Mouse (Mus musculus) lung, embryonic 15.5 days (tissue): ENCODE measurements around the gene Myo9b. TPM values are rescaled to one million over a fixed set of nuclear protein-coding genes. Genes with fewer than 3 reads are reported as not detected.
A peak's percentile ranks its signal among the peaks of the same experiment; 100 is the strongest.

Experiments used
- ATAC-seq: fragments of 200-750 bp; cut with Nextera tagmentation; 2 replicates; pipeline ENCODE4 v1.8.0; 2017; ENCODE audit warnings: moderate number of reproducible peaks, borderline replicate concordance; ENCODE audit not compliant: low FRiP score, low TSS enrichment; ENCODE audit errors: extremely low read depth
- H3K27ac ChIP-seq: fragments of 300-500 bp; sonication (generic); 2 replicates; pipeline ENCODE4 v1.5.1; 2015; ENCODE audit warnings: moderate library complexity, mild to moderate bottlenecking, inconsistent platforms
- H3K27me3 ChIP-seq: fragments of 300-500 bp; sonication (generic); 2 replicates; pipeline ENCODE4 v1.6.1; 2015; ENCODE audit warnings: inconsistent platforms
- H3K36me3 ChIP-seq: fragments of 300-500 bp; sonication (generic); 2 replicates; pipeline ENCODE4 v1.6.1; 2015; ENCODE audit warnings: inconsistent platforms
- H3K4me1 ChIP-seq: fragments of 300-500 bp; sonication (generic); 2 replicates; pipeline ENCODE4 v1.6.1; 2015; ENCODE audit warnings: inconsistent platforms
- H3K4me2 ChIP-seq: fragments of 300-500 bp; sonication (generic); 2 replicates; pipeline ENCODE4 v1.6.1; 2015; ENCODE audit warnings: inconsistent platforms, mild to moderate bottlenecking, moderate library complexity
- H3K4me3 ChIP-seq: fragments of 300-500 bp; sonication (generic); 2 replicates; pipeline ENCODE4 v1.5.1; 2015; ENCODE audit warnings: mild to moderate bottlenecking, inconsistent platforms
- H3K9ac ChIP-seq: fragments of 300-500 bp; sonication (generic); 2 replicates; pipeline ENCODE4 v1.6.1; 2015; ENCODE audit warnings: inconsistent platforms
- H3K9me3 ChIP-seq: fragments of 300-500 bp; sonication (generic); 2 replicates; pipeline ENCODE4 v1.6.1; 2016; ENCODE audit warnings: inconsistent platforms
- WGBS: fragments of 180-500 bp; shearing (Covaris S2); methylation state at CpG from one replicate; pipeline ENCODE4 v1.1.7; 2015; 5-methylcytosine and 5-hydroxymethylcytosine counted together
- polyA plus RNA-seq: library from polyadenylated mRNA; unstranded; fragments of >200 nt; fragmentation: Nextera tagmentation; extraction: Ambion mirVana; gene quantifications from 2 replicates; pipeline ENCODE4 v1.2.1, GENCODE M21; 2015

The Myo9b gene
- polyA plus RNA-seq, 1 experiment from 2014 or later = 18.5 TPM

DNA sequence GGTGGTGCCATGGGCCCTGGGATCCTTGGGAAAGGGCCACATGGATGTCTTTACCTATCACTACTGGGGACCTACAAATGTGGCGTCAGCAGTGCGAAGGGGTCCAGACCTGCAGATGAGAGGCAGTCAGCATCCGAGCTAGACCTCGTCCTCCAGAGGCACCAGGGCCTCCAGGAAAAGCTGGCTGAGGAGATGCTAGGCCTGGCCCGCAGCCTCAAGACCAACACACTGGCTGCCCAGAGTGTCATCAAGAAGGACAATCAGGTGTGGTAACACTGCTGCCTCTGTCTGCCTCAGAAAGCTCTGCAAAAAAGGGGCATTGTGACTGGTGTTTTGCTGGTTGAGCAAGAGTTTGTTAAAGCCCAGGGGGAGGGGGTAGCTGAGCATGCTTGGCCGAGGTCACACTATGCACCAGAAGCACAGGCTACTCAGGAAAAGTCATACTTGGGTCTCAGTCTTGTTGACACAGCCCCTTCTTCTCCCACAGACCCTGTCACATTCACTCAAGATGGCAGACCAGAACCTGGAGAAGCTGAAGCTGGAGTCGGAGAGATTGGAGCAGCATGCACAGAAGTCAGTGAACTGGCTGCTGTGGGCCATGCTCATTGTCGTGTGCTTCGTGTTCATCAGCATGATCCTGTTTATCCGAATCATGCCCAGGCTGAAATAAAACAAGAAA is 96.7 kb downstream of the Myo9b start:
- WGBS = 90% methylated on average over 10 of the region's 10 CpGs
- Histone ChIP-seq H3K27me3 (no peaks in the 10 kb centered on the region), H3K36me3 (peaks cover 17% of the 10 kb centered on the region), H3K9ac (no peak overlapping the region), H3K4me2 (no peak overlapping the region), H3K4me1 (peaks cover 24% of the 10 kb centered on the region), H3K4me3 (no peak overlapping the region), H3K27ac (no peak overlapping the region), H3K9me3 (no peaks in the 10 kb centered on the region)
- ATAC-seq = no peak

DNA sequence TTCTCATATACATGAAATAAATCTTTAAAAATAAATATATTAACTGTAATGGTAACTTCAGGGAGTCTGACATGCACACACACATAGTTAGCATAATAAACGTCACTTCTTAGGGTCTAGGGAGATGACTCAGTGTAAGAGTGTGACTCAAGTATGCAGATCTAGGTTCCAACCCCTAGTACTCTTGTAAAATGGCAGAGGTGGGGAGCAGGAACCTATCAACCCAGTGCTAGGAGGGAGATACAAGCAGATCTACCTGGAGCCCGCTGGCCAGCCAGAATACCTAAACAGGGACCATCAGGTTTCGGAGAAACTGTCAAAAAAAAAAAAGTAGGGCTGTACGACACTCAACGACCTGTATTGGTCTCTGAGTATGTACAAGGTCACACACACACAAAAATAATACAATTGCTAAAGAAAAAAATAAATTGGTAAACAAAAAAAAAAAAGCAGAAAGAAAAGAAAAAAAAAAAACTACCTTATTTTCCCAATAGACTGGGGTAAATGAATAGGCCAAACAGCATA is 98.3 kb downstream of the Myo9b start:
- Histone ChIP-seq H3K27me3 (no peaks in the 10 kb centered on the region), H3K9ac (no peak overlapping the region), H3K4me1 (peaks cover 36% of the 10 kb centered on the region), H3K36me3 (peaks cover 32% of the 10 kb centered on the region), H3K9me3 (no peaks in the 10 kb centered on the region), H3K4me2 (peak overlapping the region; percentile 56), H3K27ac (0 out of 2 replicates have a peak overlapping the region, but pooled peaks have one; percentile 39), H3K4me3 (peak overlapping the region; percentile 73)
- WGBS = 14% methylated on average over 5 of the region's 5 CpGs
- ATAC-seq = no peak

DNA sequence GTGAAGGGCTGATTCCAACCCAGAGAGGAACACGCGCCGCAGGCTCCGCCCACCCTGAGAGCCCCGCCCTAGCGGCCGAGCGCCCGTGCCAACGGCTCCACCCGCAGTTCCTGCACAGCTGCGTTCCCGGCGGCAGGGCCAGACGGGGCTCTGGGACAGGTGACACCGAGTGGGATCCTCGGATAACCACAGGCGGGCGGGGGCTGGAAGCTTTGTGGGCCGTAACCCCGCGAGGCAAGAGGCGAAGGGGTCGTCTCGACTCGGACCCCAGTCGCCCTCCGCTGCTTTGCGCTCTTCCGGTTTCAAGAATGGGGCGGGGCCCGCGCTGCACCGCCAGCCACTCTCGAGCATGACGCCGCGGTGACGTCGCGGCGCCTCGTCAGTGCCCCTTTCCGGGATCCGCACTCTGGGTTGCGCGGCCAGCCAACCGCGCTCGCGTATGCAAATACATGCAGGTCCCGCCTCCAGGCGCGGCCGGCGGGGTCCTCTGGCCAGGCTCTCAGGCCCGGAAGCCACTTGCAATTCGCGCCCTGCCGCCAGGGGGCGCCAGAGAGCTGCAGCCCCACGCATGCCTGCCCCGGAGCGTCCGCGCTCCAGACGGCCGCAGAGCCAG is 98.8 kb downstream of the Myo9b start, which contains the start of gene Ocel1:
TSS of gene Ocel1 (plus strand) at position 63 of the 613 bp plus-strand sequence.
- under 1% methylated on average over 68 of the region's 68 CpGs for WGBS
- no peaks in the 10 kb centered on the region for H3K9me3 ChIP-seq
- peak within 1 kb of the TSS; percentile 80 for H3K27ac ChIP-seq
- ATAC-seq = peak; percentile 86
- no peaks in the 10 kb centered on the region for H3K27me3 ChIP-seq
- peaks cover 39% of the 10 kb centered on the region for H3K4me1 ChIP-seq
- peak within 1 kb of the TSS; percentile 50 for H3K9ac ChIP-seq
- peak within 1 kb of the TSS; percentile 56 for H3K4me2 ChIP-seq
- peaks cover 32% of the 10 kb centered on the region for H3K36me3 ChIP-seq
- peak within 1 kb of the TSS; percentile 73 for H3K4me3 ChIP-seq

DNA sequence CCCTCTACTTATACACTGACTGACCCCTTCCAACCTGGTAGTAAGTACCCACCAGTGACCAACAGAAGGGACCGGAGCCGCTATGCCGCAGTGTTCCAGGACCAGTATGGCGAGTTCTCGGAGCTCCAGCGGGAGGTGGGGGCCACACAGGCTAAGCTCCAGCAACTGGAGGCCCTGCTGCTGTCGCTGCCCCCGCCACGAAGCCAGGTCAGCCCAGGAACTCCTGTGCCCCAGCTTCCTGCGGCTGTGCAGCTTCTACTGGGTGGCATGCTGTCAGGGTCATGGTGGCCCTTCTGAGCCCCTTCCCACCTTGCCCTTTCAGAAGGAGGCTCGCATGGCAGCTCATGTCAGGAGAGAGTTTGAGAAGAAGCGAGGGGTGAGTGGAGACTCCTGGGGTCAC is 99.9 kb downstream of the Myo9b start:
- peaks cover 44% of the 10 kb centered on the region for H3K4me1 ChIP-seq
- no peak overlapping the region; the same call in 1 of the 2 replicates for H3K27ac ChIP-seq
- peaks cover 38% of the 10 kb centered on the region for H3K36me3 ChIP-seq

DNA sequence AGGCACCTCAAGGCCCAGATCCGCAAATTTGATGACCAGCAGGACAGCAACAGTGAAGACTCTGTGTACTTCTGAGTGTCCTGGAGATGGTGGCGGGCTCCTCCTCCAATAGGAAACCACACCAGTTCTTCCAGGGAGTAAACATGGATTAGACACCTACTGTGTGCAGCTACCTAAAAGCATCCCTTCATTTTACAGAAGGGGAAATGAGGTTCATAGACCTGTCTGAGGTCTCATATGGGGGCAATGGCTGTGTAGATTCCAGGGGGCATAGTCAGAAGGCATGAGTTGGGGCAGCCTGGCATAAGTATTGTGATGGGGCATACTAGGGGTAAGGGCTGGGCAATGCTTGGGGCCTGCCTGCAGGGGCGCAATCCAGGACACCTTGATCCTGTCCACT is 100.5 kb downstream of the Myo9b start:
- 84% methylated on average over 3 of the region's 3 CpGs for WGBS
- no peaks in the 10 kb centered on the region for H3K27me3 ChIP-seq
- H3K36me3 ChIP-seq = peaks cover 44% of the 10 kb centered on the region
- ATAC-seq = no peak
- H3K4me3 ChIP-seq = no peak overlapping the region
- no peaks in the 10 kb centered on the region for H3K9me3 ChIP-seq
- H3K4me1 ChIP-seq = peaks cover 38% of the 10 kb centered on the region
- H3K27ac ChIP-seq = no peak overlapping the region; the same call in 1 of the 2 replicates
- H3K9ac ChIP-seq = no peak overlapping the region
- no peak overlapping the region for H3K4me2 ChIP-seq

More for the DNA sequence above, 99.9 kb downstream of the Myo9b start:
- Histone ChIP-seq H3K9ac (no peak overlapping the region), H3K4me3 (no peak overlapping the region), H3K9me3 (no peaks in the 10 kb centered on the region), H3K4me2 (no peak overlapping the region), H3K27me3 (no peaks in the 10 kb centered on the region)
- ATAC-seq = no peak
- WGBS = 84% methylated on average over 12 of the region's 12 CpGs

DNA sequence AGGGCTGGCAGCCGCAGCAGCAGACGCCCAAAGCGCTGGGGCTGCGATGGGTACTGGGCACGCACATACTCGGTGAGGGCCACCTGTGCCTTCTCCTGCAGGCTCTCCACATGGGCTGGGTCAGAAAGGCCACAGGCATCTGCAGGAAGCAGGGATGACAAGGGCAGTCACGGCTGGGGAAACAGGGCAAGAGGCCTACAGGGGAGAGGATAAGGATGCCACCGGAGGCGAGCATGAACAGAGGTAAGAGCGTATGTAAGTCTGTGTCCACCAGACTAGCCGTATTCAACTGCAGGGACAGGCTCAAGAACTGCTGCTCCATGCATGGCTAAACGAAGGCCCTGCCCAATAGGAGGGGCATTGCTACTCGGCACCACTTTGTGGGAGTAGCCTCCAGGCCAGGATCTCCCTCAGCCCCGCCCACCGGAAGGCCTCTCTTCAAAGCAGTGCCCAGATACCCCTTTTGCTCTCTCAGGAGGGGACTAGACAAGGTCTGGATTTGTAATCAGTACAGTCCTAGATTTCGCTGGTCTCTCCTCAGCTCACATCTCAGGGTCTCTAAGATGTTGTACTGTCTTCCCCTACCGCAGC is 102.2 kb downstream of the Myo9b start:
- peaks cover 43% of the 10 kb centered on the region for H3K36me3 ChIP-seq
- no peak overlapping the region for H3K27ac ChIP-seq
- H3K27me3 ChIP-seq = no peaks in the 10 kb centered on the region
- no peak overlapping the region for H3K9ac ChIP-seq
- H3K9me3 ChIP-seq = no peaks in the 10 kb centered on the region
- ATAC-seq = no peak
- WGBS = 81% methylated on average over 17 of the region's 17 CpGs
- peaks cover 48% of the 10 kb centered on the region for H3K4me1 ChIP-seq
- H3K4me2 ChIP-seq = no peak overlapping the region
- H3K4me3 ChIP-seq = no peak overlapping the region

DNA sequence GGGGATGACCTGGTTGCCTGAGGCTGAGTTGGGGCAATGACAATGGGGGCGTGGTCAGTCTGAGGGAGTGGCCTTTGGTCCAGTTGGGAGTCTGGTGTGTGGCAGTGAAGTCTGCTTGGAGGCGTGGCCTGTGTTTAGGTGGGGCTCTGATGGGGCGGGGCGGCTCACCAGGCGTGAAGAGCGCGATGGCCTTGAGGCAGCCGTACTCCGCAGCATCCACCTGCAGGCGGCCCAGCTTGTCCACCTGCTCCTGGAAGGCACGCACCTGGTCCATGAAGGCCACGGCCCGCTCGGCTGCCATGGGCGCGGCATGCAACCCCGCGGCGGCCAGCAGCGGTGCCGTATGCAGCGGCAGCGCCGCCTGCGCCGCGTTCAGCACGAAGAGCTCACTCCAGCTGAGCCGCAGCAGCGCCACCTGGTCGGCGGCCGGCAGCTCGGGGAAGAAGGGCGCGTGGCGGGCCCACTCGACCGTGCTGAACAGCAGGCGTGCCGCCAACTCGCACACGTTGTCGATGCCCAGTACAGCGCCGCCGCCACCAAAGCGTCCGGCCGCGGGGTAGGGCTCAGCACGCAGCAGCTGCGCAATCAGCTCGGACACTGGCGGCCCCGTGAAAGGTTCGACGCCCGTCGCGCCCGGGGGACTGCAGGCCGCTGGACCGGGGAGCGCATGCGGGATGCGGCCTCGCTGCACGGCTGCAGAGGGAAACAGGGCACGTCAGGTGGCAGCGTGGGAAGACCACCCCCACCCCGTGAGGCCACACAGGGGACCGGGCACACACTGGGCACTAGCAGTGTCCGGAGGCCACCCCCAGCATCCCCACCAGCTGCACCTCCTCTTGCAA is 103.3 kb downstream of the Myo9b start:
- Histone ChIP-seq H3K4me1 (peaks cover 51% of the 10 kb centered on the region), H3K27ac (peak overlapping the region; percentile 73), H3K4me2 (peak overlapping the region; percentile 47), H3K9ac (0 out of 2 replicates have a peak overlapping the region, but pooled peaks have one; percentile 24), H3K4me3 (peak overlapping the region; percentile 14), H3K9me3 (no peaks in the 10 kb centered on the region), H3K36me3 (peaks cover 40% of the 10 kb centered on the region), H3K27me3 (no peaks in the 10 kb centered on the region)
- 12% methylated on average over 74 of the region's 74 CpGs for WGBS
- 0 out of 2 replicates have a peak, but pooled peaks have one; percentile 9 for ATAC-seq

DNA sequence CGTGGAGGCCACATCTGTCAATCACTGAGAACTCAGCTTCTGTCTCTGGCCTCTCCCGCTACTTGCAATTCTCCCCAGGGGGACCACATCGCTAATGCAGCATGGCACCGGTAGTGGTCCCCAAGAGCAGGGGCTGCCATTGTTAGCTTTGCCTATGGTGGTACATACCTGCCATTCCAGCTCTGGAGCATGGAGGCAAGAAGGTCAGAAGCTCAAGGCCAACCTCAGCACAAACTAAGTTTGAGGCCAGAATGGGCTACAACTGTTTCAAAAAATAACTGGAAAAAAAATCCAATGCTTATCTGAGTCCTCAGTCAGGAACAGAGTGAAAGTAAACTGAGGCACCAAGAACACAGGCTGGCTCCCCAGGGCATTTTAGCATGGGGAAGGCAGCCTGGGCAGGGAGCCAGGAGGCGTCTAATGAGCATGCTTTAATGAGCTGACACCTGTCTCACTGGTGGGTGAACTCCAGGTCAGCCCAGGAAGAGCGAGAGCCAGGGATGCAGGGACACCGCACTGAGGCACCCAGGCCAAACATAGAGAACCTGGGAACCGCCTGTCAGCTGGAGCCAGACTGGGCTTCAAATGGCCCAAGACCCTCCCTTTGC is 104.0 kb downstream of the Myo9b start:
- Histone ChIP-seq H3K27ac (no peak overlapping the region), H3K4me2 (peak overlapping the region; percentile 47), H3K4me1 (peaks cover 50% of the 10 kb centered on the region), H3K27me3 (no peaks in the 10 kb centered on the region), H3K9ac (0 out of 2 replicates have a peak overlapping the region, but pooled peaks have one; percentile 24), H3K36me3 (peaks cover 40% of the 10 kb centered on the region), H3K4me3 (no peak overlapping the region), H3K9me3 (no peaks in the 10 kb centered on the region)
- 48% methylated on average over 8 of the region's 8 CpGs for WGBS
- ATAC-seq = no peak

DNA sequence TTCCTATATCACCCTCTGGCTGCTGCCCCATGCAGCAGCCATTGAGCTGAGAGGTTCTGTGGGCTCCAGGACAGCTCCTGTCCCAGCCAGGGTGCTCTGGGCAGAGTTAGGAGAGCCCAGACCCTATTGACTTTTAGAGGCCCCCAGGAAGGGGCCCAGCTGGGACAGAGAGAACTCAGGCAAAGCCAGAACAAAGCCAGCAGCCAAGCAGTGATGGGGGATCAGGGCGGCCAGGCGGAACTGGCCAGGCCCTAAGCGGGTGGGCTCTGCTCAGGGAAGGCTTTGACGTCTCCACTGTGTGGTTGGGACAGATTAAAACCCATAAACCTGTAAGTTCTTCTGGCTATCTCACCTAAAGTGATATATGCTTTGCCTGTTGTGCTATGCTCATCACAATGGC is 106.5 kb downstream of the Myo9b start:
- peaks cover 66% of the 10 kb centered on the region for H3K4me1 ChIP-seq
- peak overlapping the region; percentile 83 for H3K9ac ChIP-seq
- no peaks in the 10 kb centered on the region for H3K9me3 ChIP-seq
- peaks cover 35% of the 10 kb centered on the region for H3K36me3 ChIP-seq
- H3K27ac ChIP-seq = no peak overlapping the region
- 71% methylated on average over 4 of the region's 4 CpGs for WGBS
- H3K4me3 ChIP-seq = peak overlapping the region; percentile 75
- H3K27me3 ChIP-seq = no peaks in the 10 kb centered on the region
- no peak for ATAC-seq
- peak overlapping the region; percentile 95 for H3K4me2 ChIP-seq

DNA sequence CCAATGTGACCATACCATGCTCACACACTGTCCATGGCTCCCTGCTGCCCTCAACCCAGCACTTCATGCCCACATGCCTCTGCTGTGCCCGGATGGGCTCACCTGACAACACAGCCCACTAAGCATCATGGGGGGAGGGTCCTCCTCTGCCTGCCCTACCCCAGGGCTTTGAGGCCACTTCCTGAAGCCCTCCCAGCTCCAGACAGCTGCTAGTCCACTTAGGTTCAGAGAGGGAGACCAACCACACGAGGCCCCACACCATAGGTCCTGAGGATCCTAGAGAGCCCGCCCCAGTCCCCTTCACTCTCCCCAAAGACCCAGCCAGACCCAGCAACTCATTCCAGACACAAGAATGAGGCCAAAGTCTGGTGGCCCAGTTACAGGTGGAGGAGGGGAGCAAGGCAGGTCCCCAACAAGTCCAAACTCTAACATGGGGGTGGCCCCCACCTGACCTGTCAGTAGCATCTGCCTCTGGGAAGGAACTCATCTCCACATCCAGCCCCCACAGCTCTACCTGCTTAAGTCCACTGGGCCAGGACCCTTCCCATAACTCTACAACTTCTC is 107.1 kb downstream of the Myo9b start:
- H3K27ac ChIP-seq = 0 out of 2 replicates have a peak overlapping the region, but pooled peaks have one; percentile 96

More for the DNA sequence above, 107.1 kb downstream of the Myo9b start:
- H3K4me2 ChIP-seq = peak overlapping the region; percentile 95
- H3K4me3 ChIP-seq = peak overlapping the region; percentile 75
- H3K36me3 ChIP-seq = peaks cover 29% of the 10 kb centered on the region
- H3K9me3 ChIP-seq = no peaks in the 10 kb centered on the region
- no peaks in the 10 kb centered on the region for H3K27me3 ChIP-seq
- 38% methylated on average over 3 of the region's 3 CpGs for WGBS
- ATAC-seq = no peak
- H3K4me1 ChIP-seq = peaks cover 66% of the 10 kb centered on the region
- H3K9ac ChIP-seq = peak overlapping the region; percentile 83
